Mouse (Mus musculus) small intestine, adult 2 months (tissue): ENCODE measurements around the gene 4931428F04Rik.

Experiments
- CTCF ChIP-seq: fragments of 200-500 bp; IDR thresholded peaks from 2 replicates; pipeline ENCODE4 v1.5.1; 2012; ENCODE audit warnings: low read depth, mild to moderate bottlenecking, control low read depth, inconsistent platforms, low read length, moderate library complexity, mixed read lengths; ENCODE audit not compliant: insufficient replicate concordance, insufficient read length; ENCODE audit errors: extremely low read depth
- POLR2A ChIP-seq: fragments of 200-500 bp; IDR thresholded peaks from 2 replicates; pipeline ENCODE4 v1.6.1; 2012; ENCODE audit warnings: low read depth, mild to moderate bottlenecking, control low read depth, inconsistent platforms, low read length, moderate library complexity

- no peak for TF ChIP-seq CTCF
- TF ChIP-seq POLR2A: no peak
Measured at GRCm38 (mm10) chr8:105258911-105259720, 30.5 kb downstream of the 4931428F04Rik start.
